Mouse (Mus musculus): ENCODE results near the gene Slc17a7. TPM values are rescaled to one million over a fixed set of nuclear protein-coding genes. Genes with fewer than 3 reads are reported as not detected.

Gene Slc17a7
- total and polyA plus RNA-seq, 3 experiments = 18.3 to 29.1 (median 24.3) TPM

- no peak within 1 kb of the TSS for H3K9ac ChIP-seq (ENCODE audit: low read depth, low read length)
- H3K27me3 ChIP-seq (ENCODE audit: control insufficient read depth, insufficient read depth, low read length) = peaks cover 34% of the 10 kb centered on the region
- TF ChIP-seq EP300 (IDR thresholded peaks at IDR 0.05; ENCODE audit: insufficient read depth, low read depth, low read length) (no peak), POLR2A (IDR thresholded peaks at IDR 0.05; ENCODE audit: insufficient read depth, low read depth, low read length) (no peak), CTCF (IDR thresholded peaks at IDR 0.05) (no peak)
- no peak within 1 kb of the TSS for H3K4me3 ChIP-seq
- 33% methylated on average over 7 of the region's 7 CpGs for WGBS
- H3K36me3 ChIP-seq (ENCODE audit: control insufficient read depth, insufficient read depth, low read length) = no peaks in the 10 kb centered on the region
- no peak for DNase-seq
- no peak within 1 kb of the TSS for H3K27ac ChIP-seq
- intact Hi-C loops (cut with DNase I) = no loop called here
- no peaks in the 10 kb centered on the region for H3K79me2 ChIP-seq (replicated peaks; ENCODE audit: control insufficient read depth, insufficient read depth, low read length)
- no peaks in the 10 kb centered on the region for H3K4me1 ChIP-seq (ENCODE audit: control insufficient read depth, insufficient read depth, low read length)
Observed at GRCm38 (mm10) chr7:45179469-45179868, 15.7 kb downstream of the Slc17a7 start, which contains the start of gene Gfy. TSS of gene Gfy (minus strand) at chr7:45179569.

- no peak for TF ChIP-seq CTCF (IDR thresholded peaks at IDR 0.05)
- DNase-seq = no peak
- H3K4me1 ChIP-seq (ENCODE audit: control insufficient read depth, insufficient read depth, low read length) = no peaks in the 10 kb centered on the region
- intact Hi-C loops (cut with DNase I) = no loop called here
- no peak within 1 kb of the TSS for H3K4me3 ChIP-seq
- H3K36me3 ChIP-seq (ENCODE audit: control insufficient read depth, insufficient read depth, low read length) = no peaks in the 10 kb centered on the region
- peaks cover 26% of the 10 kb centered on the region for H3K27me3 ChIP-seq (ENCODE audit: control insufficient read depth, insufficient read depth, low read length)
- H3K79me2 ChIP-seq (replicated peaks; ENCODE audit: control insufficient read depth, insufficient read depth, low read length) = no peaks in the 10 kb centered on the region
- no peak within 1 kb of the TSS for H3K9ac ChIP-seq (ENCODE audit: low read depth, low read length)
- 25% methylated on average over 20 of the region's 20 CpGs for WGBS
- no peak within 1 kb of the TSS for H3K27ac ChIP-seq
Observed at GRCm38 (mm10) chr7:45180896-45181477, 17.2 kb downstream of the Slc17a7 start, which contains the start of gene Pth2. TSS of gene Pth2 (plus strand) at chr7:45180995.

GRCm38 (mm10) chr7:45181540-45181939, 17.8 kb downstream of the Slc17a7 start:
- no peaks in the 10 kb centered on the region for H3K79me2 ChIP-seq (replicated peaks; ENCODE audit: control insufficient read depth, insufficient read depth, low read length)
- WGBS = 5% methylated on average over 35 of the region's 35 CpGs
- intact Hi-C loops (cut with DNase I) = no loop called here
- DNase-seq = no peak
- H3K4me1 ChIP-seq (ENCODE audit: control insufficient read depth, insufficient read depth, low read length) = no peaks in the 10 kb centered on the region
- H3K4me3 ChIP-seq = no peak overlapping the region
- peak; percentile 5; the same call in 1 of the 2 replicates for TF ChIP-seq CTCF (IDR thresholded peaks at IDR 0.05)
- TF ChIP-seq EP300 (IDR thresholded peaks at IDR 0.05; ENCODE audit: insufficient read depth, low read depth, low read length) = no peak
- no peak overlapping the region for H3K9ac ChIP-seq (ENCODE audit: low read depth, low read length)
- peaks cover 21% of the 10 kb centered on the region for H3K27me3 ChIP-seq (ENCODE audit: control insufficient read depth, insufficient read depth, low read length)
- H3K36me3 ChIP-seq (ENCODE audit: control insufficient read depth, insufficient read depth, low read length) = no peaks in the 10 kb centered on the region
- no peak overlapping the region for H3K27ac ChIP-seq

GRCm38 (mm10) chr7:45182199-45182601, 18.5 kb downstream of the Slc17a7 start:
- Histone ChIP-seq H3K4me1 (ENCODE audit: control insufficient read depth, insufficient read depth, low read length) (no peaks in the 10 kb centered on the region), H3K27me3 (ENCODE audit: control insufficient read depth, insufficient read depth, low read length) (peaks cover 18% of the 10 kb centered on the region), H3K9ac (ENCODE audit: low read depth, low read length) (peak overlapping the region; percentile 11; the same call in 1 of the 2 replicates), H3K36me3 (ENCODE audit: control insufficient read depth, insufficient read depth, low read length) (no peaks in the 10 kb centered on the region), H3K27ac (no peak overlapping the region), H3K79me2 (replicated peaks; ENCODE audit: control insufficient read depth, insufficient read depth, low read length) (no peaks in the 10 kb centered on the region), H3K4me3 (peak overlapping the region; percentile 50)
- DNase-seq = peak; percentile 86 to 90
- WGBS = 1% methylated on average over 34 of the region's 34 CpGs
- intact Hi-C loops (cut with DNase I) = no loop called here
- TF ChIP-seq POLR2A (IDR thresholded peaks at IDR 0.05; ENCODE audit: insufficient read depth, low read depth, low read length) = peak; percentile 77
- no peak for TF ChIP-seq EP300 (IDR thresholded peaks at IDR 0.05; ENCODE audit: insufficient read depth, low read depth, low read length)
- TF ChIP-seq CTCF (IDR thresholded peaks at IDR 0.05) = no peak

- DNase-seq = no peak
- intact Hi-C loops (cut with DNase I) = no loop called here
- 15% methylated on average over 11 of the region's 11 CpGs for WGBS
- Histone ChIP-seq H3K79me2 (replicated peaks; ENCODE audit: control insufficient read depth, insufficient read depth, low read length) (no peaks in the 10 kb centered on the region), H3K4me3 (peak overlapping the region; percentile 50), H3K9ac (ENCODE audit: low read depth, low read length) (peak overlapping the region; percentile 11; the same call in 1 of the 2 replicates), H3K27me3 (ENCODE audit: control insufficient read depth, insufficient read depth, low read length) (peaks cover 15% of the 10 kb centered on the region; the same call in 1 of the 2 replicates), H3K27ac (no peak overlapping the region), H3K36me3 (ENCODE audit: control insufficient read depth, insufficient read depth, low read length) (no peaks in the 10 kb centered on the region), H3K4me1 (ENCODE audit: control insufficient read depth, insufficient read depth, low read length) (no peaks in the 10 kb centered on the region)
- TF ChIP-seq POLR2A (IDR thresholded peaks at IDR 0.05; ENCODE audit: insufficient read depth, low read depth, low read length) = no peak
- no peak for TF ChIP-seq CTCF (IDR thresholded peaks at IDR 0.05)
- TF ChIP-seq EP300 (IDR thresholded peaks at IDR 0.05; ENCODE audit: insufficient read depth, low read depth, low read length) = no peak
Observed at GRCm38 (mm10) chr7:45182606-45183005, 18.9 kb downstream of the Slc17a7 start.

- H3K79me2 ChIP-seq (replicated peaks; ENCODE audit: control insufficient read depth, insufficient read depth, low read length) = no peaks in the 10 kb centered on the region
- 78% methylated on average over 7 of the region's 7 CpGs for WGBS
- no peak for DNase-seq
- H3K4me3 ChIP-seq = no peak overlapping the region
- no peaks in the 10 kb centered on the region for H3K36me3 ChIP-seq (ENCODE audit: control insufficient read depth, insufficient read depth, low read length)
- TF ChIP-seq CTCF (IDR thresholded peaks at IDR 0.05) (no peak), EP300 (IDR thresholded peaks at IDR 0.05; ENCODE audit: insufficient read depth, low read depth, low read length) (no peak), POLR2A (IDR thresholded peaks at IDR 0.05; ENCODE audit: insufficient read depth, low read depth, low read length) (no peak)
- no peaks in the 10 kb centered on the region for H3K4me1 ChIP-seq (ENCODE audit: control insufficient read depth, insufficient read depth, low read length)
- peaks cover 15% of the 10 kb centered on the region; the same call in 1 of the 2 replicates for H3K27me3 ChIP-seq (ENCODE audit: control insufficient read depth, insufficient read depth, low read length)
- no peak overlapping the region for H3K27ac ChIP-seq
- no peak overlapping the region for H3K9ac ChIP-seq (ENCODE audit: low read depth, low read length)
- intact Hi-C loops (cut with DNase I) = no loop called here
Observed at GRCm38 (mm10) chr7:45183672-45184071, 19.9 kb downstream of the Slc17a7 start.

Measured in heart, adult 2 months (tissue).